Mouse (Mus musculus) small intestine, adult 2 months (tissue): Measurements from ENCODE around the gene Fam131a. TPM values are rescaled to one million over a fixed set of nuclear protein-coding genes. Genes with fewer than 3 reads are reported as not detected.

Experiments
- H3K27ac ChIP-seq: fragments of 200-500 bp; 2 replicates; pipeline ENCODE4 v1.5.1; 2012; ENCODE audit warnings: low read depth, low read length, control low read depth, inconsistent platforms; ENCODE audit not compliant: insufficient read depth
- H3K27me3 ChIP-seq: fragments of 200-500 bp; 2 replicates; pipeline ENCODE4 v1.6.1; 2012; ENCODE audit warnings: mild to moderate bottlenecking, moderate library complexity, low read length, inconsistent platforms; ENCODE audit not compliant: control insufficient read depth, insufficient read depth
- H3K36me3 ChIP-seq: fragments of 200-500 bp; 2 replicates; pipeline ENCODE4 v1.6.1; 2012; ENCODE audit warnings: mild to moderate bottlenecking, low read length, control low read depth, inconsistent platforms; ENCODE audit not compliant: control insufficient read depth, insufficient read depth
- H3K4me1 ChIP-seq: fragments of 200-500 bp; 2 replicates; pipeline ENCODE4 v1.6.1; 2012; ENCODE audit warnings: low read length, inconsistent platforms, mixed read lengths; ENCODE audit not compliant: control insufficient read depth, insufficient read depth, insufficient read length
- H3K4me3 ChIP-seq: fragments of 200-500 bp; 2 replicates; pipeline ENCODE4 v1.5.1; 2012; ENCODE audit warnings: low read depth, mild to moderate bottlenecking, control low read depth, inconsistent platforms, low read length, moderate library complexity
- CTCF ChIP-seq: fragments of 200-500 bp; IDR thresholded peaks from 2 replicates; pipeline ENCODE4 v1.5.1; 2012; ENCODE audit warnings: low read depth, mild to moderate bottlenecking, control low read depth, inconsistent platforms, low read length, moderate library complexity, mixed read lengths; ENCODE audit not compliant: insufficient replicate concordance, insufficient read length; ENCODE audit errors: extremely low read depth
- POLR2A ChIP-seq: fragments of 200-500 bp; IDR thresholded peaks from 2 replicates; pipeline ENCODE4 v1.6.1; 2012; ENCODE audit warnings: low read depth, mild to moderate bottlenecking, control low read depth, inconsistent platforms, low read length, moderate library complexity
- WGBS: fragments of 180-500 bp; shearing (Covaris S2); methylation state at CpG from one replicate; pipeline ENCODE4 v1.1.7; 2018; 5-methylcytosine and 5-hydroxymethylcytosine counted together
- polyA plus RNA-seq: library from polyadenylated mRNA; depleted of rRNA; stranded (reverse); fragments of >200 nt; gene quantifications from 2 replicates; pipeline ENCODE4 v1.2.3, GENCODE M21; 2012

Fam131a gene
- polyA plus RNA-seq, 1 experiment, result 2.5 TPM

GRCm38 (mm10) chr16:20725750-20726149, 32.7 kb downstream of the Fam131a start:
- Histone ChIP-seq H3K4me1 (peaks cover 6% of the 10 kb centered on the region; the same call in 1 of the 2 replicates), H3K27ac (no peak overlapping the region), H3K36me3 (peaks cover 11% of the 10 kb centered on the region; the same call in 1 of the 2 replicates), H3K4me3 (no peak overlapping the region), H3K27me3 (no peaks in the 10 kb centered on the region)
- 85% methylated on average over 4 of the region's 4 CpGs for WGBS
- TF ChIP-seq POLR2A, result no peak
- TF ChIP-seq CTCF, result no peak

- H3K4me3 ChIP-seq, result no peak overlapping the region
Observed at GRCm38 (mm10) chr16:20726384-20726783, 33.3 kb downstream of the Fam131a start.

GRCm38 (mm10) chr16:20730293-20730711, 37.3 kb downstream of the Fam131a start:
- peaks cover 20% of the 10 kb centered on the region for H3K27me3 ChIP-seq
- no peaks in the 10 kb centered on the region for H3K36me3 ChIP-seq
- H3K4me1 ChIP-seq, result peaks cover 13% of the 10 kb centered on the region
- H3K27ac ChIP-seq, result peak overlapping the region; percentile 49; the same call in 1 of the 2 replicates
- WGBS, result 34% methylated on average over 5 of the region's 5 CpGs
- peak overlapping the region; percentile 57 for H3K4me3 ChIP-seq
- TF ChIP-seq CTCF (no peak), POLR2A (no peak)

More at GRCm38 (mm10) chr16:20726384-20726783, 33.3 kb downstream of the Fam131a start:
- Histone ChIP-seq H3K4me1 (peaks cover 6% of the 10 kb centered on the region; the same call in 1 of the 2 replicates), H3K36me3 (peaks cover 11% of the 10 kb centered on the region; the same call in 1 of the 2 replicates), H3K27ac (no peak overlapping the region), H3K27me3 (no peaks in the 10 kb centered on the region)
- WGBS, result 85% methylated on average over 1 of the region's 1 CpGs
- TF ChIP-seq POLR2A, result no peak
- no peak for TF ChIP-seq CTCF

GRCm38 (mm10) chr16:20731688-20732087, 38.6 kb downstream of the Fam131a start:
- H3K27me3 ChIP-seq, result peaks cover 20% of the 10 kb centered on the region
- H3K4me3 ChIP-seq, result no peak overlapping the region
- no peaks in the 10 kb centered on the region for H3K36me3 ChIP-seq
- TF ChIP-seq CTCF (no peak), POLR2A (no peak)
- 85% methylated on average over 5 of the region's 5 CpGs for WGBS
- peaks cover 13% of the 10 kb centered on the region for H3K4me1 ChIP-seq
- no peak overlapping the region for H3K27ac ChIP-seq

- Histone ChIP-seq H3K36me3 (no peaks in the 10 kb centered on the region), H3K27me3 (peaks cover 20% of the 10 kb centered on the region), H3K4me3 (peak overlapping the region; percentile 68), H3K27ac (no peak overlapping the region), H3K4me1 (peaks cover 13% of the 10 kb centered on the region)
- WGBS, result 11% methylated on average over 29 of the region's 30 CpGs
- TF ChIP-seq CTCF, result no peak
- no peak for TF ChIP-seq POLR2A
Observed at GRCm38 (mm10) chr16:20732251-20732924, 39.3 kb downstream of the Fam131a start.

- TF ChIP-seq POLR2A (no peak), CTCF (no peak)
Observed at GRCm38 (mm10) chr16:20732925-20733730, 40.1 kb downstream of the Fam131a start, which contains the start of gene Chrd. TSS of gene Chrd (plus strand) at chr16:20733127.

More at GRCm38 (mm10) chr16:20732925-20733730, 40.1 kb downstream of the Fam131a start, which contains the start of gene Chrd:
- Histone ChIP-seq H3K4me3 (peak within 1 kb of the TSS; percentile 68), H3K27ac (no peak within 1 kb of the TSS), H3K4me1 (peaks cover 13% of the 10 kb centered on the region), H3K36me3 (no peaks in the 10 kb centered on the region), H3K27me3 (peaks cover 20% of the 10 kb centered on the region)
- under 1% methylated on average over 65 of the region's 70 CpGs for WGBS
